Mouse (Mus musculus) olfactory bulb, adult 2 months (tissue): ENCODE measurements around the gene Smg6. TPM values are rescaled to one million over a fixed set of nuclear protein-coding genes. Genes with fewer than 3 reads are reported as not detected.

Source experiments
- H3K27ac ChIP-seq: fragments of 200-500 bp; 2 replicates; pipeline ENCODE4 v1.5.1; 2012; ENCODE audit warnings: low read depth, low read length; ENCODE audit not compliant: insufficient read depth
- H3K4me1 ChIP-seq: fragments of 200-500 bp; 2 replicates; pipeline ENCODE4 v1.6.1; 2012; ENCODE audit warnings: low read length; ENCODE audit not compliant: control insufficient read depth, insufficient read depth
- H3K4me3 ChIP-seq: fragments of 200-500 bp; 2 replicates; pipeline ENCODE4 v1.5.1; 2012; ENCODE audit warnings: mild to moderate bottlenecking, low read depth, low read length, moderate library complexity; ENCODE audit not compliant: insufficient read depth
- CTCF ChIP-seq: fragments of 200-500 bp; IDR thresholded peaks from 2 replicates; pipeline ENCODE4 v1.5.1; 2012; ENCODE audit warnings: low read depth, mild to moderate bottlenecking, low read length, moderate library complexity; ENCODE audit not compliant: insufficient read depth
- POLR2A ChIP-seq: fragments of 200-500 bp; IDR thresholded peaks from 2 replicates; pipeline ENCODE4 v1.6.1; 2012; ENCODE audit warnings: mild to moderate bottlenecking, low read depth, low read length, moderate library complexity; ENCODE audit not compliant: insufficient read depth
- WGBS: fragments of 180-500 bp; shearing (Covaris S2); methylation state at CpG from one replicate; pipeline ENCODE4 v1.1.7; 2018; 5-methylcytosine and 5-hydroxymethylcytosine counted together
- polyA plus RNA-seq: library from polyadenylated mRNA; stranded (reverse); fragments of >200 nt; gene quantifications from 2 replicates; pipeline ENCODE4 v1.2.4, GENCODE M21; 2012; ENCODE audit warnings: low replicate concordance; ENCODE audit not compliant: missing spikeins, insufficient read depth, insufficient read length

Smg6 gene
- polyA plus RNA-seq: 86.4 TPM in 1 of 2 replicates, not detected in the other

GRCm38 (mm10) chr11:74925577-74926387 lies at the start of gene Smg6, which contains the start of gene Srr:
Gene Smg6 (plus strand): TSS chr11:74925823.
Gene Srr (minus strand): TSS chr11:74925948.
- peaks cover 2% of the 10 kb centered on the region for H3K4me1 ChIP-seq
- under 1% methylated on average over 82 of the region's 88 CpGs for WGBS
- TF ChIP-seq CTCF (no peak), POLR2A (peak; percentile 69)
- H3K27ac ChIP-seq: peak within 1 kb of the TSS; percentile 83
- H3K4me3 ChIP-seq: peak within 1 kb of the TSS; percentile 71

DNA sequence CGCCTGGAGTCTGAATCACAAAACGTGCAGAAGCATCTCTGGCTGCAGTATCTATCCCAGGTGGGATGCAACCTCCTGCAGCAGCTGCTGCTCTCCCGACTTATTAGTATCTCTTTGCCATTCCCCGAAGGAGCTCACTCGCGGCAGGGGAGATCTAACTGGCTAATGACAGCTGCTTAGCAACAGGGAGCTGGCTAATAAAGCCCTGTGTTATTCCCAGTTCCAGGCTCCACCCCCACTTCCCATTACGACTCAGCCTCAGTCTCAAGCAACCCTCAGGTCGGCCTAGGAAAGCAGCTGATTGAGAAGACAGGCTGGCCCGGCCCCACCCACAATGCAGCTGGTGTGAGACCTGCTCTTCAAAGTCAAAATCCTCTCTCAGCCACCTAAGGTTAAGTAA lies 48.8 kb upstream of the Smg6 start:
- Histone ChIP-seq H3K27ac (peak overlapping the region; percentile 10; the same call in 1 of the 2 replicates), H3K4me1 (peaks cover 17% of the 10 kb centered on the region), H3K4me3 (no peak overlapping the region)
- 5% methylated on average over 9 of the region's 9 CpGs for WGBS
- TF ChIP-seq CTCF (no peak), POLR2A (no peak)

GRCm38 (mm10) chr11:74880999-74881398 lies 44.6 kb upstream of the Smg6 start:
- WGBS: 41% methylated on average over 9 of the region's 9 CpGs
- no peak for TF ChIP-seq CTCF
- TF ChIP-seq POLR2A: no peak
- Histone ChIP-seq H3K27ac (peak overlapping the region; percentile 56), H3K4me3 (no peak overlapping the region), H3K4me1 (peaks cover 18% of the 10 kb centered on the region)

GRCm38 (mm10) chr11:74881979-74882378 lies 43.6 kb upstream of the Smg6 start:
- Histone ChIP-seq H3K4me3 (no peak overlapping the region), H3K4me1 (peaks cover 14% of the 10 kb centered on the region), H3K27ac (peak overlapping the region; percentile 56)
- TF ChIP-seq POLR2A (no peak), CTCF (no peak)
- WGBS: 32% methylated on average over 14 of the region's 14 CpGs

DNA sequence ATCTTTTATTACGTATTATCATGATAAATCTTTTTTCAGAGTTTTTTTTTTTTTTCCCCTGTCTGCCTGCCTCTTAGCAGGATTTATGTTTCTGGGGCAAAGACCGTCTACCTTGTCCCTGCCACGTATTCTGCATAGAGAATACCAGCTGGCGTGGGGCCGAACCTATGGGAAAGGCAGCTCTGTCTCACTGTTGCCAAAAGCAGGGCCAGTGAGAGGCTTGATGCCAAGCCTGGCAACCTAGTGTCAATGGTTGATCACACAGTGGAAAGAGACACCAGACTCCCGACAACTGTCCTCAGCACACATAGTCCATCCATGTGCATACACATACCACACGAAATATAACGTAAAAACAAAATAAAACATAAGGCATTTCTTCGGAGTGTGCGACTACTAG lies 42.5 kb upstream of the Smg6 start:
- no peak for TF ChIP-seq POLR2A
- no peak for TF ChIP-seq CTCF
- 89% methylated on average over 10 of the region's 10 CpGs for WGBS
- Histone ChIP-seq H3K27ac (no peak overlapping the region), H3K4me3 (no peak overlapping the region), H3K4me1 (peaks cover 14% of the 10 kb centered on the region)

- H3K27ac ChIP-seq: no peak overlapping the region
- H3K4me3 ChIP-seq: no peak overlapping the region
- no peak for TF ChIP-seq POLR2A
- no peak for TF ChIP-seq CTCF
- peaks cover 4% of the 10 kb centered on the region for H3K4me1 ChIP-seq
- WGBS: 66% methylated on average over 4 of the region's 4 CpGs
These were observed 31.0 kb upstream of the Smg6 start for GRCm38 (mm10) chr11:74894619-74895018.

DNA sequence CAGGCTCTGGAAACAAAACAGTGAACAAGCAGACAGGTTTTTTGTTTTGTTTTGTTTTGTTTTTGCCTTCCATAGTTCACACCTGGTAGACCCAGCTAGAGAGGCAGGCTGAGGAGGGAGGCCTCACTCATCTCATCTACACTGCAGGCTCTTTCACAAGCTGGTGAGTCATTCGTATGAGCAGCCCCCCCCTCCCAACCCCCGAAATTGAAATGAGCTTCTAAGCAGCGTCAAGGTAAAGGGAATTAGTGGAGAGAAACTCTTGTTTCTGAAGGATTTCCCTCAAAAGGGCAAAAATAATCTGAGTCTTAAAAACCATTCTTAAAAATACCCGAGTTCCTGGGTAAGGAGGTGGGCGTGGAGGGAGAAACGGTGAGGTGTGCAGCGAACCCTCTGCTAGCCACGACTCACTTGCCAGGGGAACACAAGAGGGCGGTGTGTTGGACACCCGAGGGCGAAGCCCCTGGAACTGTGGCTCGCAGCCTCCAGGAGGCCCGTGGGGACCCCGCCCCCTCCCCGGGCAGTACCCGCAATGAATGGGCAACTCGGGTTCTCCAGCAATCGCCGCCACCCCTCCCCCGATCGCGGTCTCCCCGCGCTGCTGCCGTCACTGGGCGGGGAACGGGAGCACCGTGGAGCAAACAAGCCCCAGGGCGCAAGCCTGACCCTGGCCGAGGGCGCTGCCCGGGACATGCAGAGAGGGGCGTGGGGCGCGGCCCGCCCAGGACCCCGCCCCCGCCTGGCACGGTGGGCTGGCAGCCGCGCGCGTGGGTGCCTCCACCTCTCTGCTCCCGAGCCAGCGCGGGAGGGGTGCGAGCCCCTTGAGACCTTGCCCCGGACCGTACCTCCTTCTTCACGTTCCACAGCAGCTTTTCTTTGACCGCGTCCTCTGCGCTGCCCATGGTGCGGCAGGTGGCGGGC lies 29.4 kb upstream of the Smg6 start:
- Histone ChIP-seq H3K4me1 (peaks cover 4% of the 10 kb centered on the region), H3K4me3 (peak overlapping the region; percentile 92), H3K27ac (peak overlapping the region; percentile 77)
- TF ChIP-seq CTCF (no peak), POLR2A (no peak; the same call in 1 of the 2 replicates)
- WGBS: under 1% methylated on average over 55 of the region's 55 CpGs

DNA sequence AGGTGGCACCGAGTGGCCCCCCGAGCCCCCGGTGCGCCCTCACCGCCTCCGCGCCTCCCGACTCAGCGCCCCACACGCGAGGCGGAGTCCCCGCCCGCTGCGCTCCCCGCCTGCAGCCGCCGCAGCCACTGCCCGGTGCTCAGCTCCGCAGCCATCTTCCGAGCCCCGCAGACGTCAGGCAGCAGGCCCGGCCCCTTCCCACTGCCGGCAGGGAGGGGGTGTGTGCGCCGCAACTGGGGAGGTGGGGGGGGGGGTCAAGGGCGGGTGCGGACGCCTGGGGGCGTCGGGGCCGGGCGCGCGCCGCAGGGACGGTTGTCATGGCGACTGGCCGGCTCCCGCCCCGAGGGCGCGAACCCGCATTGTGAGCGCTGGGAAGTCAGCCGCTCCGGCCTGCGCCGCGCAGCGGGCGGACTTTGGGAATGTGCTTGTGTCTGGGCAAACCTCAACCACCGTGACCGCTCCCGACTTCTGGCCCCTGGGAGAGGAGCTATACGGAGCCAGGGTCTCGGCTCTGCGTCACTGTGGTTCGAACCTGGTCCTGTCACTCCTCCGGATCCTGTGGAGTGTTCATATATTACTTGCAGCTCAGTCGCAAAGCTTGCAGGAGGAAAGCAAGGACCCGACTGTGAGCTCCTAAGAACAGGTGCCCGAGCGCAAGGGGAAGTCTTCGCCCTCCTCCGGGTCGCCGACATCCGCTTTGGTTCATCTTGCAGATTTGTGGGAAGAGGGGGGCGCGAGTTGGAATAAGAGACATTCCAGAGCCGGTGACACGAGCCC lies 28.5 kb upstream of the Smg6 start, which contains the start of gene Sgsm2:
Sgsm2 (minus strand) TSS at position 160 of the 777 bp plus-strand sequence.
- Histone ChIP-seq H3K4me3 (peak within 1 kb of the TSS; percentile 92), H3K4me1 (peaks cover 4% of the 10 kb centered on the region), H3K27ac (peak within 1 kb of the TSS; percentile 90)
- WGBS: 1% methylated on average over 74 of the region's 74 CpGs
- TF ChIP-seq CTCF (no peak), POLR2A (peak; percentile 35; the same call in 1 of the 2 replicates)
